Mouse (Mus musculus) neural tube, embryonic 11.5 days (tissue): ENCODE results near the gene Gm21887. TPM values are rescaled to one million over a fixed set of nuclear protein-coding genes. Genes with fewer than 3 reads are reported as not detected.
"Not testable (repeated sequence)": the region's sequence is repeated elsewhere in the genome, so short reads cannot be mapped to it uniquely, and the experiment has no call there.

Source experiments
- ATAC-seq: fragments of 200-750 bp; cut with Nextera tagmentation; 2 replicates; pipeline ENCODE4 v1.8.0; 2017; ENCODE audit warnings: moderate number of reproducible peaks, mild to moderate bottlenecking, moderate TSS enrichment, moderate library complexity; ENCODE audit not compliant: insufficient read depth, low FRiP score, low TSS enrichment
- DNase-seq: peaks from one replicate; pipeline ENCODE4 v3.0.0-alpha.2; 2015; ENCODE audit warnings: low spot score
- H3K27ac ChIP-seq: fragments of 300-500 bp; sonication (generic); 2 replicates; pipeline ENCODE4 v1.5.1; 2014; ENCODE audit warnings: low read depth, mild to moderate bottlenecking, low read length
- H3K27me3 ChIP-seq: fragments of 300-500 bp; sonication (generic); 2 replicates; pipeline ENCODE4 v1.6.1; 2014; ENCODE audit warnings: mild to moderate bottlenecking, low read length, mixed read lengths; ENCODE audit not compliant: control insufficient read depth, insufficient read depth
- H3K36me3 ChIP-seq: fragments of 300-500 bp; sonication (generic); 2 replicates; pipeline ENCODE4 v1.6.1; 2014; ENCODE audit warnings: mild to moderate bottlenecking, low read length, moderate library complexity, mixed read lengths; ENCODE audit not compliant: control insufficient read depth, insufficient read depth
- H3K4me1 ChIP-seq: fragments of 300-500 bp; sonication (generic); 2 replicates; pipeline ENCODE4 v1.6.1; 2014; ENCODE audit warnings: low read length, mixed read lengths; ENCODE audit not compliant: control insufficient read depth, insufficient read depth
- H3K4me2 ChIP-seq: fragments of 300-500 bp; sonication (generic); 2 replicates; pipeline ENCODE4 v1.6.1; 2014; ENCODE audit warnings: low read depth, mild to moderate bottlenecking, moderate library complexity
- H3K4me3 ChIP-seq: fragments of 300-500 bp; sonication (generic); 2 replicates; pipeline ENCODE4 v1.5.1; 2014; ENCODE audit warnings: low read depth, low read length
- H3K9ac ChIP-seq: fragments of 300-500 bp; sonication (generic); 2 replicates; pipeline ENCODE4 v1.6.1; 2014; ENCODE audit warnings: mild to moderate bottlenecking, low read length
- H3K9me3 ChIP-seq: fragments of 300-500 bp; sonication (generic); 2 replicates; pipeline ENCODE4 v1.6.1; 2016; ENCODE audit warnings: low read length; ENCODE audit not compliant: control insufficient read depth
- WGBS: fragments of 180-500 bp; shearing (Covaris S2); extraction: QIAGEN DNeasy Blood & Tissue Kit; methylation state at CpG from one replicate; pipeline ENCODE4 v1.1.7; 2014; 5-methylcytosine and 5-hydroxymethylcytosine counted together
- polyA plus RNA-seq: library from polyadenylated mRNA; unstranded; fragments of >200 nt; fragmentation: Nextera tagmentation; extraction: Ambion mirVana; gene quantifications from 2 replicates; pipeline ENCODE4 v1.2.1, GENCODE M21; 2014

Gm21887 gene
- polyA plus RNA-seq, 1 experiment from 2014 or later = 214 TPM

DNA sequence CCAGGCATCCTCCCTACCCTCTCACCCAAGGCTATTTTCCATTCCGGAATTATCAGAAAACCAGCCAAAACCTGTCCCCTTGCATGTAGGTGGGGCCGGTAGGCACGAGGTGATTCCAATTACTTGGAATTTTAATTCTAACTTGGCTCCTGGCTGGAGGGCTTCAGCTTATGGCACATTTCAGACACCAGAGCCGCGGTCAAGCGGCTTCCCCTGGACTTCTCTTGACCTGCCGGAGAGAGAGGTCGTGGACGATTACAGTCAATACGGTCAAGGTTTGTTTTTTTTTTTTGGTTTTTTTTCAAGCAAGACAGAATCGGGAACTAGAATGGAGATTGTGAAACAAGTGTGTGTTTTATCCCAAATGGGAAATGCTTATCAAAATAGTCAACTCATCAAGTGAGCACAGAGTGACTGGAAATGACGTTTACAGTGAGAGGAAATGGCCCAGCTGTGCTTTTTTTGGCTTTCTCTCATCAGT lies 28.6 kb upstream of the Gm21887 start:
- Histone ChIP-seq H3K27ac (no peak overlapping the region), H3K36me3 (peaks cover 19% of the 10 kb centered on the region), H3K4me1 (no peaks in the 10 kb centered on the region), H3K4me3 (no peak overlapping the region), H3K9ac (no peak overlapping the region), H3K4me2 (no peak overlapping the region), H3K9me3 (peaks cover 31% of the 10 kb centered on the region), H3K27me3 (no peaks in the 10 kb centered on the region)
- ATAC-seq (no peak), DNase-seq (no peak)
- 86% methylated on average over 12 of the region's 12 CpGs for WGBS

DNA sequence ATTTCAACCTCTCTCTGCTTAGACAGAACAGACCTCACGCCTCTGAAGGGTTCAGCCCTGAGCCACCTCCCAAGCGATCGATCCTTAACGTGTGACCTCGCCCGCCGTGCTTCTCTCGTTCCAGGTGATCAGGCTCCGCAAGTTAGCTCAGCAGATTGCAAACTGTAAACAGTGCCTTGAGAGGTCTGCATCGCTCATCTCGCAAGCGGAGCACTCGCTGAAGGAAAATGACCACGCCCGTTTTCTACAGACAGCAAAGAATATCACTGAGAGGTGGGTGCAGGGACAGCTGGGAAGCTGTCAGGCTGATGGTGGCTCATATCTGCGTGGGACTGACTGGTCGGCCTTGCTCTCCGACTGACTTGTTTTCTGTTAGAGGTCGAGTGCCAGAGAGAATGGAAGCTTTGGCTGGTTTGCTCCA lies 27.7 kb upstream of the Gm21887 start:
- not testable (repeated sequence) for H3K4me1 ChIP-seq, H3K4me3 ChIP-seq, ATAC-seq, H3K27me3 ChIP-seq, H3K27ac ChIP-seq, DNase-seq, H3K4me2 ChIP-seq, H3K9ac ChIP-seq
- WGBS = 89% methylated on average over 19 of the region's 19 CpGs
- peaks cover 24% of the 10 kb centered on the region for H3K36me3 ChIP-seq
- peaks cover 36% of the 10 kb centered on the region for H3K9me3 ChIP-seq

DNA sequence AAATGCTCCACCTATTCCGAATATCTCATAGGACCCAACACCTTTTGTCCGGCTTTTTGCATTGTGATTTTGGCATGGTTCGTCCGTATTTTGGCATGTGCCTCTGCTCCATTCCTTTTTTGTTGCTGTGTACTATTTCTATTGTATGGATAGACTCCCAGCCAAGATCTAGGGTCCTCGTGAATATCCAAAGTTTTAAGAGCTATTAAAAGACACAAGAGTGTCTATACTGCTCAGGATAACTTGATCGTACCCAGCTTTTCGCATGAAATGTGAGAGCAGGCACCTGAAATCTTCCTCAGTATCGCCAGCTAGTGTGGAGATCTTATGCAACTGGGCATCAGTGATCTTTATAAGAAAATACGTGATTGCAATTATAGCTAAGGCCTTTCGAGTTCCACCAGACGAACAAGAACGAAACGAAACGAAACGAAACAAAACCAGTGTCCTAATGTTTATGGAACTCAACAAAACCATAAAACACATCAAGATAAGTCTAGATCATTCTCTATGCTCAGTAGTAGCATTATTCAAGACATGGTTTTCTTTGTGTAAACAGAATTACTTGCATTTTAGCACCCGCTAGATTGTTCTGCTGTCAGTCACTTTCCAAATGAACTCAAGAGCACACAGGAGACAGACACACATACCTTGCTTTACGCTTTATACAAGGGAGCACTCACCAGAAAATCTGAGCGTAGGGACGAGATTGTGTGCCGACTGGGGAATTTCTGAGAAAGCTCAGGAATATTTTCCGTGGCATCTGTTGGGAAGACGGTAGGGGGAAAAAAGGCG lies 26.7 kb upstream of the Gm21887 start:
- not testable (repeated sequence) for ATAC-seq, H3K9ac ChIP-seq, DNase-seq, H3K4me1 ChIP-seq, H3K27me3 ChIP-seq, H3K4me3 ChIP-seq, H3K27ac ChIP-seq, H3K4me2 ChIP-seq
- Histone ChIP-seq H3K9me3 (peaks cover 38% of the 10 kb centered on the region), H3K36me3 (peaks cover 25% of the 10 kb centered on the region)
- 93% methylated on average over 23 of the region's 23 CpGs for WGBS

DNA sequence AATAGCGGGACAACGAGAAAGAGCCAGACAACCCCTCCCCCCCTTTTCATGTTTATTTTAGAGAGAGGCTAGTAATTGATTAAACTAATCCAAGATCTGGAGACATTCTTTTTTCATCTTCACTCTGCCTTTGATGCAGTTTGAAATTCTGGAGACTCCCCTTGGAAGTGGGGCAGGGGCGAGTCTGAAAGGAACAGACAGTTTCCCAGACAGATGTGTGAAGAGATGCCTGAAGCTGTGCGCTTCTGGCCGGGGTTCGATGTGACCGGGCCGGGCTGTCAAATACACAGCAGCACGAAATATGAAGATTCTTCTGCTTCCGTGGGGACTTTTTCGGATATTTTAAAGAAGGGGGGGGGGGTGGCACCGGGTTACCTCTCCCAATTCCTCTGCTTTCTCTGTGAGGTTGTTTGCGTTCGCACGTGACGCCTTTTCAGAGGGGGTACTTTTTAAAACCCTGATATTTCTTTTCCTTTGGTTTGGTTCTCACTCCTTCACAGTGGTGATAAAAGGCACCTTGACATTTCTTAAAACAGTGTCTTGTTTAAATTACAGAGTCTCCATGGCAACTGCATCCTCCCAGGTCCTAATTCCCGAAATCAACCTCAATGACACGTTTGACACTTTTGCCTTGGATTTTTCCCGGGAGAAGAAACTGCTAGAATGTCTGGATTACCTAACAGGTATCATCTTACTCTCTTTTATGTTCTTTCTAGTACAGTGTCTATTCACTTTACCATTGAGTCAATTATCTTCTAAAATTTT lies 25.9 kb upstream of the Gm21887 start:
- not testable (repeated sequence) for H3K4me2 ChIP-seq, H3K4me3 ChIP-seq, H3K27me3 ChIP-seq, H3K27ac ChIP-seq, ATAC-seq, DNase-seq, H3K9ac ChIP-seq, H3K4me1 ChIP-seq
- Histone ChIP-seq H3K36me3 (peaks cover 28% of the 10 kb centered on the region), H3K9me3 (peaks cover 36% of the 10 kb centered on the region)
- WGBS = 90% methylated on average over 19 of the region's 19 CpGs

DNA sequence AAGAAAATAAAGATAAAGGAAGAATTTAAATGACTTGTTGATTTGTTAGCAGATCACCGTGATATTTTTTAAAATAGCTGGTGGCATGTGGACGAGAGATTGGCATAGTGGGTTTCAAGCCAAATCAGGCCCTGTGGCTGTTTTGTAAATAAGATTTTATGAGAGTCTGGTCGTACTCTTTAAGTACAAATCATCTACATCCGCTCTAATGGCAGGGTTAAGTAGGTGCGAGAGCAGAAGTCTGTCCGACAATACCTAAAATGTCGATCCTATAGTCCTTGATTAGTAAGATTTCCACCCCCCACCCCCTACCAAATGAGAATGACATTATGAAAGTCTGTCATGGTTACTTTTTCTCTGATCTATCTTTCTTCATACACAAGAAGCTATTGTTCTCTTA lies 25.1 kb upstream of the Gm21887 start:
- H3K9me3 ChIP-seq = peaks cover 43% of the 10 kb centered on the region
- peaks cover 36% of the 10 kb centered on the region for H3K36me3 ChIP-seq
- whole genome bisulfite sequencing = 93% methylated on average over 7 of the region's 7 CpGs
- H3K4me3 ChIP-seq, DNase-seq, H3K4me1 ChIP-seq, H3K9ac ChIP-seq, ATAC-seq, H3K27ac ChIP-seq, H3K27me3 ChIP-seq, H3K4me2 ChIP-seq: not testable (repeated sequence)

DNA sequence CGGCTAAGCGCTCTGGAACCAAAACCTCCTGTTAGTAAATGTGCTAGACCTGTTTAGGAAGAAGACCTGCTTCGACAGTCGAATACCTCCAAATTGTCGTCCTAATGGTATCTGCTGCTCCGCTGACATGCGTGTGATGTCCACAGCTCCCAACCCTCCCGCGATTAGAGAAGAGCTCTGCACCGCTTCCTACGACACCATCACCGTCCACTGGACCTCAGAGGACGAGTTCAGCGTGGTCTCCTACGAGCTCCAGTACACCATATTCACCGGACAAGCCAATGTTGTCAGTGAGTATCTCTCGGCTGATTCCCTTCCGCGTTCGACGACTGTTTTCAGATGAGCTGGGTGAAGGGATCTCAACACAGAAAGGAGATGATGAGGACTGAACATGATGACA lies 24.6 kb upstream of the Gm21887 start:
- not testable (repeated sequence) for H3K27me3 ChIP-seq, H3K4me2 ChIP-seq, ATAC-seq, H3K27ac ChIP-seq, H3K9ac ChIP-seq, H3K4me3 ChIP-seq, H3K4me1 ChIP-seq, DNase-seq
- Histone ChIP-seq H3K36me3 (peaks cover 39% of the 10 kb centered on the region), H3K9me3 (peaks cover 41% of the 10 kb centered on the region)
- 93% methylated on average over 21 of the region's 21 CpGs for WGBS

DNA sequence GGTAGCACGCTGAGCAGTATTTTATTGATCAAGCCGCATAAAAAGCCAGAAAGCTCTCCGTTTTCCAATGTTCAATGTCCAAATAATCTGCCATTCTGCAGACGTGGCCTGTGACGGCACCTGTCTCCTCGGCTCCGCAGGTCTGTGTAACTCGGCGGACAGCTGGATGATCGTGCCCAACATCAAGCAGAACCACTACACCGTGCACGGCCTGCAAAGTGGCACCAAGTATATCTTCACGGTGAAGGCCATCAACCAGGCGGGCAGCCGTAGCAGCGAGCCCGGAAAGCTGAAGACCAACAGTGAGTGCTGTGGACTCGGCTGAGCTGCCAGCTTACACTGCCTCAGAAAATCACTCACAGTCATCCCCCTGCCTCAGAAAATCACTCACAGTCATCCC lies 23.7 kb upstream of the Gm21887 start:
- Histone ChIP-seq H3K36me3 (peaks cover 46% of the 10 kb centered on the region), H3K9me3 (peaks cover 47% of the 10 kb centered on the region)
- H3K27me3 ChIP-seq, H3K4me2 ChIP-seq, H3K4me1 ChIP-seq, DNase-seq, H3K4me3 ChIP-seq, H3K27ac ChIP-seq, H3K9ac ChIP-seq: not testable (repeated sequence)
- 84% methylated on average over 18 of the region's 18 CpGs for WGBS
- peak; percentile 20 for ATAC-seq

DNA sequence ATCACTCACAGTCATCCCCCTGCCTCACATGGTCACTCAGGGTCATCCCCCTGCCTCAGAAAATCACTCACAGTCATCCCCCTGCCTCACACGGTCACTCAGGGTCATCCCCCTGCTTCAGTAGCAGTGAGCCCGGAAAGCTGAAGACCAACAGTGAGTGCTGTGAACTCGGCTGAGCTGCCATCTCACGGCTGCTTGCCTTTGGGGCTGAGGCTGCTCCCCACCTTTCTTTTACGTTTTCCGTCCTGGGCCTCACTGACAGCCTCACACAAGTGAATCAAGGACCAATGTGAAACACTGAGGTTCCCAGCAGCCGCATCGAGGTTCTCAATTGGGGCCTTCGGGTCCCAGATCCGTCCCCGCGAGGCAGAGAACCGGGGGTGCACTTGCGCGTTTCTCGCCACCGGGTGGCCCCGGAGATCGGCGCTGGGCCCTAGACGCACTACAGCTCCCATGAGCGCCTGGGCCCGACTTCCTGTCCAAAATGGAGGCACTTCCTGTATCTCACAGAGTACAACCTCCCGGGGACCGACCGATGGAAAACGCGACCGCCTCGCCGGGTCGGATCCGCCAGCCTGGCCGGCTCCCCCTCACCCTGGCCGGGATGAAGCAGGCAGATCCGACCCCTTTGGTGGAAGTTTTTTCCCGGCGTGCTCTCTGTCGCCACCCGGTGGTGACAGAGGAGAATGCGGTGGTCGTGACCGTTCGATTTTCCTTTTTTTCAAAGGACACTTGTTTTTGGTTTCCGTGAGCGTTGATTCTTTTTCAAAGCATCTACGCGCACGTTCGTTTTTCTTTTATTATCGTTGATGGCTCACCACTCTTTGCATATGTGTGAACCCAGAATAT lies 22.7 kb upstream of the Gm21887 start:
- WGBS = 52% methylated on average over 48 of the region's 51 CpGs

More for the DNA sequence above, 22.7 kb upstream of the Gm21887 start:
- Histone ChIP-seq H3K9me3 (peaks cover 43% of the 10 kb centered on the region), H3K4me2 (peak overlapping the region; percentile 7), H3K36me3 (peaks cover 41% of the 10 kb centered on the region), H3K4me3 (0 out of 2 replicates have a peak overlapping the region, but pooled peaks have one; percentile 5)
- peak; percentile 53 for DNase-seq
- not testable (repeated sequence) for H3K4me1 ChIP-seq, H3K9ac ChIP-seq, H3K27me3 ChIP-seq, H3K27ac ChIP-seq
- ATAC-seq = peak; percentile 90
